Comparison of ENCODE assay signal across 21 mouse cellular contexts in the genomic region with DNA sequence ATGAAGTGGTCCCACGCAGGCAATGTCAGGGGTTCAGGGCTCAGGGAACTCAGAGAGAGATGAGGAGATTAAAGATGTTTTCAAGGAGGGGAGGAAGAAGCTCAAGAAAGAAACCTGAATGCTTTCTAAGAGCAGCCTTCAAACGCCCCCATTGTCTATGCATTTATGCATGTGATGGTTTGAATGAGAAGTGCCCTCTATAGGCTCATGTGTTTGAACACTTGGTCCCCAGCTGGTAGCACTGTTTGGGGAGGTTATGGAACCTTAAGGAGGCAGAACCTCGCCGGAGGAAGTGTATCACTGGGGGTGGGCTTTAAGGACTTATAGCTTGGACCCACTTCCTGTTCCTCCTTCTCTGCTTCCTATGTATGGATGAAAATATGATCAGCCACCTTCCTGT.
"Had no signal": no experiment of that assay in that cellular context is flagged by ENCODE, and none has a peak within 500 bp of the region (broad histone marks: within the 10 kb centered on the region; RNA-seq: fewer than 3 reads in every experiment).

No protein-coding gene starts in this region.

- H3K4me3 ChIP-seq: gastrocnemius, adult 2 months; heart, embryonic 10.5 days; heart, embryonic 12.5 days; hindbrain, embryonic 10.5 days; hindbrain, embryonic 12.5 days; intestine, embryonic 15.5 days; limb, embryonic 10.5 days; limb, embryonic 12.5 days; liver, embryonic 13.5 days; liver, embryonic 15.5 days had no signal

- H3K9me3 ChIP-seq: heart, embryonic 10.5 days; hindbrain, embryonic 10.5 days; intestine, embryonic 15.5 days; limb, embryonic 10.5 days; liver, embryonic 13.5 days; liver, embryonic 15.5 days had no signal

- H3K36me3 ChIP-seq: heart, embryonic 10.5 days; heart, embryonic 12.5 days; hindbrain, embryonic 10.5 days; hindbrain, embryonic 12.5 days; intestine, embryonic 15.5 days; limb, embryonic 10.5 days; limb, embryonic 12.5 days; liver, embryonic 13.5 days; liver, embryonic 15.5 days had no signal

- H3K4me1 ChIP-seq: intestine, embryonic 15.5 days; limb, embryonic 12.5 days; liver, embryonic 13.5 days; liver, embryonic 15.5 days had no signal

- H3K27me3 ChIP-seq: heart, embryonic 12.5 days; hindbrain, embryonic 12.5 days; intestine, embryonic 15.5 days; limb, embryonic 12.5 days; liver, embryonic 13.5 days; liver, embryonic 15.5 days had no signal

- H3K27ac ChIP-seq: gastrocnemius, adult 2 months; heart, embryonic 10.5 days; hindbrain, embryonic 10.5 days; hindbrain, embryonic 12.5 days; hindbrain, embryonic 14.5 days; intestine, embryonic 15.5 days; limb, embryonic 10.5 days; limb, embryonic 12.5 days; liver, embryonic 13.5 days; liver, embryonic 15.5 days had no signal

- DNase-seq: gastrocnemius, adult 2 months; gastrocnemius, postnatal 10 days; gastrocnemius, postnatal 25 days; heart, postnatal 10 days; heart, postnatal 4 days; kidney, adult 18-20 months; kidney, adult 8-10 months; kidney, postnatal 10 days; kidney, postnatal 25 days; kidney, postnatal 4 days; liver; liver, embryonic 13.5 days had no signal
